Mouse (Mus musculus): ENCODE results near the gene Gatb. TPM values are rescaled to one million over a fixed set of nuclear protein-coding genes. Genes with fewer than 3 reads are reported as not detected.

Gatb gene
- polyA plus RNA-seq (2014; fragmentation: Nextera tagmentation; extraction: Ambion mirVana) = 22.4 and 22.5 TPM in 2 replicates

- no peaks in the 10 kb centered on the region for H3K9me3 ChIP-seq (ENCODE audit: control insufficient read depth, low read length)
- peak within 1 kb of the TSS; percentile 68 for H3K4me2 ChIP-seq (ENCODE audit: low read length)
- peak within 1 kb of the TSS; percentile 77 for H3K27ac ChIP-seq (replicated peaks; ENCODE audit: low read depth, low read length)
- peak within 1 kb of the TSS; percentile 74 for H3K9ac ChIP-seq (replicated peaks; ENCODE audit: low read length)
- no peaks in the 10 kb centered on the region for H3K27me3 ChIP-seq (ENCODE audit: control insufficient read depth, insufficient read depth, low read length)
- ATAC-seq (ENCODE audit: low FRiP score, low TSS enrichment) = peak; percentile 99
- no peaks in the 10 kb centered on the region for H3K36me3 ChIP-seq (ENCODE audit: control insufficient read depth, insufficient read depth, low read length)
- WGBS = 4% methylated on average over 41 of the region's 41 CpGs
- H3K4me1 ChIP-seq (ENCODE audit: control insufficient read depth, insufficient read depth, low read length) = no peaks in the 10 kb centered on the region
- peak; percentile 100 for DNase-seq
- H3K4me3 ChIP-seq (replicated peaks; ENCODE audit: low read depth, low read length) = peak within 1 kb of the TSS; percentile 63
Measured at GRCm38 (mm10) chr3:85573864-85574830, at the start of gene Gatb. TSS of gene Gatb (plus strand) at chr3:85574119.

GRCm38 (mm10) chr3:85530601-85531161, 43.2 kb upstream of the Gatb start:
- 83% methylated on average over 8 of the region's 8 CpGs for WGBS
- H3K27ac ChIP-seq (replicated peaks; ENCODE audit: low read depth, low read length) = no peak overlapping the region
- no peaks in the 10 kb centered on the region for H3K36me3 ChIP-seq (ENCODE audit: control insufficient read depth, insufficient read depth, low read length)

GRCm38 (mm10) chr3:85532376-85532775, 41.5 kb upstream of the Gatb start:
- Histone ChIP-seq H3K27ac (replicated peaks; ENCODE audit: low read depth, low read length) (no peak overlapping the region), H3K4me1 (ENCODE audit: control insufficient read depth, insufficient read depth, low read length) (no peaks in the 10 kb centered on the region), H3K9ac (replicated peaks; ENCODE audit: low read length) (no peak overlapping the region), H3K4me2 (ENCODE audit: low read length) (no peak overlapping the region), H3K9me3 (ENCODE audit: control insufficient read depth, low read length) (no peaks in the 10 kb centered on the region), H3K27me3 (ENCODE audit: control insufficient read depth, insufficient read depth, low read length) (no peaks in the 10 kb centered on the region), H3K4me3 (replicated peaks; ENCODE audit: low read depth, low read length) (no peak overlapping the region), H3K36me3 (ENCODE audit: control insufficient read depth, insufficient read depth, low read length) (no peaks in the 10 kb centered on the region)
- DNase-seq (no peak), ATAC-seq (ENCODE audit: low FRiP score, low TSS enrichment) (no peak)
- WGBS = 50% methylated on average over 3 of the region's 3 CpGs

More at GRCm38 (mm10) chr3:85530601-85531161, 43.2 kb upstream of the Gatb start:
- Histone ChIP-seq H3K4me1 (ENCODE audit: control insufficient read depth, insufficient read depth, low read length) (no peaks in the 10 kb centered on the region), H3K4me3 (replicated peaks; ENCODE audit: low read depth, low read length) (no peak overlapping the region), H3K9me3 (ENCODE audit: control insufficient read depth, low read length) (no peaks in the 10 kb centered on the region), H3K4me2 (ENCODE audit: low read length) (no peak overlapping the region), H3K9ac (replicated peaks; ENCODE audit: low read length) (no peak overlapping the region), H3K27me3 (ENCODE audit: control insufficient read depth, insufficient read depth, low read length) (no peaks in the 10 kb centered on the region)
- ATAC-seq (ENCODE audit: low FRiP score, low TSS enrichment) (no peak), DNase-seq (no peak)

- Histone ChIP-seq H3K27me3 (ENCODE audit: control insufficient read depth, insufficient read depth, low read length) (no peaks in the 10 kb centered on the region), H3K27ac (replicated peaks; ENCODE audit: low read depth, low read length) (no peak overlapping the region), H3K4me3 (replicated peaks; ENCODE audit: low read depth, low read length) (no peak overlapping the region), H3K36me3 (ENCODE audit: control insufficient read depth, insufficient read depth, low read length) (no peaks in the 10 kb centered on the region), H3K4me2 (ENCODE audit: low read length) (no peak overlapping the region), H3K9me3 (ENCODE audit: control insufficient read depth, low read length) (no peaks in the 10 kb centered on the region), H3K9ac (replicated peaks; ENCODE audit: low read length) (no peak overlapping the region), H3K4me1 (ENCODE audit: control insufficient read depth, insufficient read depth, low read length) (no peaks in the 10 kb centered on the region)
- no peak for ATAC-seq (ENCODE audit: low FRiP score, low TSS enrichment)
- WGBS = 89% methylated on average over 3 of the region's 3 CpGs
- no peak for DNase-seq
Measured at GRCm38 (mm10) chr3:85535042-85535441, 38.9 kb upstream of the Gatb start.

GRCm38 (mm10) chr3:85535621-85536520, 38.0 kb upstream of the Gatb start:
- DNase-seq (no peak), ATAC-seq (ENCODE audit: low FRiP score, low TSS enrichment) (no peak)
- no peak overlapping the region for H3K4me3 ChIP-seq (replicated peaks; ENCODE audit: low read depth, low read length)
- H3K4me1 ChIP-seq (ENCODE audit: control insufficient read depth, insufficient read depth, low read length) = no peaks in the 10 kb centered on the region
- no peak overlapping the region for H3K9ac ChIP-seq (replicated peaks; ENCODE audit: low read length)
- H3K9me3 ChIP-seq (ENCODE audit: control insufficient read depth, low read length) = no peaks in the 10 kb centered on the region
- H3K27ac ChIP-seq (replicated peaks; ENCODE audit: low read depth, low read length) = no peak overlapping the region
- no peaks in the 10 kb centered on the region for H3K27me3 ChIP-seq (ENCODE audit: control insufficient read depth, insufficient read depth, low read length)
- WGBS = 77% methylated on average over 11 of the region's 11 CpGs
- H3K4me2 ChIP-seq (ENCODE audit: low read length) = no peak overlapping the region
- H3K36me3 ChIP-seq (ENCODE audit: control insufficient read depth, insufficient read depth, low read length) = no peaks in the 10 kb centered on the region

- WGBS = 83% methylated on average over 3 of the region's 3 CpGs
- no peaks in the 10 kb centered on the region for H3K4me1 ChIP-seq (ENCODE audit: control insufficient read depth, insufficient read depth, low read length)
- no peak overlapping the region for H3K9ac ChIP-seq (replicated peaks; ENCODE audit: low read length)
- ATAC-seq (ENCODE audit: low FRiP score, low TSS enrichment) (no peak), DNase-seq (no peak)
- H3K4me3 ChIP-seq (replicated peaks; ENCODE audit: low read depth, low read length) = no peak overlapping the region
- no peaks in the 10 kb centered on the region for H3K36me3 ChIP-seq (ENCODE audit: control insufficient read depth, insufficient read depth, low read length)
- no peak overlapping the region for H3K4me2 ChIP-seq (ENCODE audit: low read length)
- no peaks in the 10 kb centered on the region for H3K27me3 ChIP-seq (ENCODE audit: control insufficient read depth, insufficient read depth, low read length)
- H3K9me3 ChIP-seq (ENCODE audit: control insufficient read depth, low read length) = no peaks in the 10 kb centered on the region
- H3K27ac ChIP-seq (replicated peaks; ENCODE audit: low read depth, low read length) = no peak overlapping the region
Measured at GRCm38 (mm10) chr3:85542765-85543164, 31.2 kb upstream of the Gatb start.

GRCm38 (mm10) chr3:85543652-85544051, 30.3 kb upstream of the Gatb start:
- WGBS = 73% methylated on average over 2 of the region's 2 CpGs
- Histone ChIP-seq H3K4me1 (ENCODE audit: control insufficient read depth, insufficient read depth, low read length) (no peaks in the 10 kb centered on the region), H3K27me3 (ENCODE audit: control insufficient read depth, insufficient read depth, low read length) (no peaks in the 10 kb centered on the region), H3K4me2 (ENCODE audit: low read length) (no peak overlapping the region), H3K9me3 (ENCODE audit: control insufficient read depth, low read length) (no peaks in the 10 kb centered on the region), H3K36me3 (ENCODE audit: control insufficient read depth, insufficient read depth, low read length) (no peaks in the 10 kb centered on the region), H3K4me3 (replicated peaks; ENCODE audit: low read depth, low read length) (no peak overlapping the region), H3K27ac (replicated peaks; ENCODE audit: low read depth, low read length) (no peak overlapping the region), H3K9ac (replicated peaks; ENCODE audit: low read length) (no peak overlapping the region)
- DNase-seq (peak; percentile 31), ATAC-seq (ENCODE audit: low FRiP score, low TSS enrichment) (no peak)

- Histone ChIP-seq H3K36me3 (ENCODE audit: control insufficient read depth, insufficient read depth, low read length) (no peaks in the 10 kb centered on the region), H3K9ac (replicated peaks; ENCODE audit: low read length) (no peak overlapping the region), H3K4me2 (ENCODE audit: low read length) (no peak overlapping the region), H3K4me1 (ENCODE audit: control insufficient read depth, insufficient read depth, low read length) (0 out of 2 replicates have a peak, but pooled peaks cover 3% of the 10 kb centered on the region), H3K9me3 (ENCODE audit: control insufficient read depth, low read length) (peaks cover 5% of the 10 kb centered on the region; the same call in 1 of the 2 replicates), H3K27ac (replicated peaks; ENCODE audit: low read depth, low read length) (no peak overlapping the region), H3K27me3 (ENCODE audit: control insufficient read depth, insufficient read depth, low read length) (no peaks in the 10 kb centered on the region), H3K4me3 (replicated peaks; ENCODE audit: low read depth, low read length) (no peak overlapping the region)
- no peak for DNase-seq
- WGBS = 81% methylated on average over 4 of the region's 4 CpGs
- no peak for ATAC-seq (ENCODE audit: low FRiP score, low TSS enrichment)
Measured at GRCm38 (mm10) chr3:85550312-85550711, 23.6 kb upstream of the Gatb start.

Data from midbrain, embryonic 14.5 days (tissue).